Mouse (Mus musculus): ENCODE measurements around the gene Fmr1nb. TPM values are rescaled to one million over a fixed set of nuclear protein-coding genes. Genes with fewer than 3 reads are reported as not detected.

Fmr1nb gene
- 0.19 and 0.83 TPM in 2 replicates for polyA plus RNA-seq (2012; rRNA removed)

DNA sequence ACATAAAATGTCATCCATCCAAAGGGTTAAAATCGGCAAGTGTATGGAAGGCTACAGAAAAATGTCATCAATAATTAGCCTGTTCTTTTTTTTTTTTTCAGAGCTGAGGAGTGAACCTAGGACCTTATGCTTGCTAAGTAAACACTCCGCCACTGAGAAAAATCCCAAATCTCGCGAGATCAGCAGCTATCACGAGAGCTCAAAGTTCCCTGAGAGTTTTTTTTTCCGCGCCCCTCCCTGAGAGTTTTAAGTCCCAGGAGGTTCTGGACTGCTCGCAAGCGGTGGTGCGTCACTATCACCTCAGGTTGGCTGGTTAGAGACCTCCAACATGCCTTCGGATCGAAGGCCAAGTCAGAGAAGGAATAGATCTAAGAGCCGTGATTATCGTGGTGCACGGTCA is at the start of gene Fmr1nb:
Gene Fmr1nb (plus strand): TSS at position 234 of the 400 bp plus-strand sequence.

DNA sequence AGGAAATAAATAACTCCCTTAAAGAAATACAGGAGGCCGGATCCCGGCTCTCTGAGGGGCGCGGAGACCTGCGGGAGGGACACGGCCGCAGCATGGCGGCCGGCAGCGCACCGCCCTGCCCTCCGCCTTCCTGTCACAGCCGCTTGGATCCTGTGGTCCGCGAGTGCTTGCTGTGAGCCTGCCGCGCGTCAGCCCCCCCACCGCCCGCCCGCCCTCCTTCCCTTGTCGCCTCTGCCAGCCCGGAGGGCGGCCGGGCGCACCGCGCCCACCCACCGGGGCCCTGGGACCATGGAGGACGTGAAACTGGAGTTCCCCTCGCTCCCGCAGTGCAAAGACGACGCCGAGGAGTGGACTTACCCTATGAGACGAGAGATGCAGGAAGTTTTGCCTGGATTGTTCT is 59.4 kb downstream of the Fmr1nb start, which contains the start of gene Gm14698:
Gene Gm14698 (plus strand): TSS at position 35 of the 400 bp plus-strand sequence.

Other genes with a start within 250 kb of the Fmr1nb start
- 0.65 and 0.87 TPM in 2 replicates for gene Fmr1, start 83.3 kb upstream of the Fmr1nb start, polyA plus RNA-seq (2012; rRNA removed)
- gene Gm14698, start 59.3 kb downstream of the Fmr1nb start, polyA plus RNA-seq (2012; rRNA removed), result not detected in 2 replicates
- gene Gm6812, start 131.2 kb downstream of the Fmr1nb start, polyA plus RNA-seq (2012; rRNA removed), result not detected in 2 replicates

Data from stomach, adult 2 months (tissue).